Mouse (Mus musculus): ENCODE measurements around the gene S100a7a. TPM values are rescaled to one million over a fixed set of nuclear protein-coding genes. Genes with fewer than 3 reads are reported as not detected.

Gene S100a7a
- polyA plus RNA-seq, 1 experiment, result 0.08 TPM

DNA sequence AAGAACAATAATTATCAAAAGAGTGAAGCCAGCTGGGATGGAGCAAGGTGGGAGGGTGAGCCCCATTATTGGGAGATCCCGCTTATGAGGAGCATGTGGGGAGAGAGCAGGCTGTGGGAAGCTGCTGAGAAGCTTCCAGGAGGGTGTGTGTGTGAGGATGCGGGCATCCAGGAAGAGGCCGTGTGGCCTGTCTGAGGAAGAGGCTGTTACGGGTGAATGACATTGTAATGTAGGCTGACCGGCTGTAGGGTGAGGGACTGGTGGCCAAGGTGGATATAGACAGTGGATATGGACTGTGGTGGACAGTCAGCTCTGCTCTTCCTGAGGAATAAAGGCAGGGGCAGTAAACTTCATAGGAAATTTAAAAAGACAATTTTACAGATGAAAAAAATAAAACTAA lies 28.3 kb upstream of the S100a7a start:
- DNase-seq (ENCODE audit: low read depth in 1 of 2, low spot score in 2 of 2), result no peak
- no peaks in the 10 kb centered on the region; the same call in 1 of the 2 replicates for H3K4me1 ChIP-seq (ENCODE audit: control insufficient read depth, insufficient read depth, insufficient read length)
- no peaks in the 10 kb centered on the region for H3K27me3 ChIP-seq (ENCODE audit: control insufficient read depth, insufficient read depth, low read length)
- WGBS, result 91% methylated on average over 5 of the region's 5 CpGs
- H3K27ac ChIP-seq (ENCODE audit: insufficient read depth, low read length), result no peak overlapping the region
- no peak for TF ChIP-seq CTCF (IDR thresholded peaks at IDR 0.05; ENCODE audit: extremely low read depth, insufficient read depth, insufficient read length, insufficient replicate concordance)
- no peak for TF ChIP-seq POLR2A (IDR thresholded peaks at IDR 0.05; ENCODE audit: low read depth, low read length)
- H3K36me3 ChIP-seq (ENCODE audit: control insufficient read depth, insufficient read depth, low read length), result no peaks in the 10 kb centered on the region
- no peak overlapping the region for H3K4me3 ChIP-seq (ENCODE audit: extremely low read depth, insufficient read depth, insufficient read length)

DNA sequence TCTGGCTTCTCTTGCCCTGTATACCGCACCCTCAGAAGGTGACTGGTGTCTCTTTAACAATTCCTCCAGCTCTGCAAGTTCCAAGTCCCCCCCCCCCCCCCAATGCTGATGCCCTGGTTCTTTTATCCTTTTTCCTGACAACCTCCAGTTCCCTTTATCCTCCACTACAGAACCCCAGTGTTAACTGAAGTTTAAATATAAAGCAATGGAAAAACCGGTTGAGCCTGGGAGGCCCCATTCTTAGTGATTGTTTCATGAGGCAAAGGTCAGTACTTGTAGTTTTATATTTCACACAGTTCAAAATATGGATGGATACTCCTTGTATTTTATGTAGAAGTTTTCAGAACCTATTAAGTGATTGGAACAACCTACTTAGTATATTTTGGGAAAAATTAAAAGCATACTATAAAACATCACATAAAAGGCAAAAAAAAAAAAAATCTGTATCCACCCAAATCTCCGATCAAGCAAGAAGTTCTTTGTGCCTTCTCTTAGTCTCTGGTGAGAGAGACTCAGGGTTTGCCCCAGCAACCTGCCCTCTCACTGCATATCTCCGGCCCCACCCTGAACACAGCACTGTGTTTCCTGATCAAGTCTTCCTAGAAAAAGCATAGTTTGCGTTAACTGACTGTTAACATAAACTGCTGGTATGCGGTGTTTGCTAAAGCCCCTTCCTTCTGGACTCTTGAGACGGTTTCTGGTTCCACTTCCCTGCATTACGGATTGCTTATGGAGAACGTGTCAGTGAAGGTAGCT lies 27.4 kb upstream of the S100a7a start:
- Histone ChIP-seq H3K27me3 (ENCODE audit: control insufficient read depth, insufficient read depth, low read length) (no peaks in the 10 kb centered on the region), H3K27ac (ENCODE audit: insufficient read depth, low read length) (no peak overlapping the region), H3K4me3 (ENCODE audit: extremely low read depth, insufficient read depth, insufficient read length) (no peak overlapping the region), H3K36me3 (ENCODE audit: control insufficient read depth, insufficient read depth, low read length) (no peaks in the 10 kb centered on the region), H3K4me1 (ENCODE audit: control insufficient read depth, insufficient read depth, insufficient read length) (no peaks in the 10 kb centered on the region; the same call in 1 of the 2 replicates)
- 86% methylated on average over 9 of the region's 9 CpGs for WGBS
- no peak for TF ChIP-seq POLR2A (IDR thresholded peaks at IDR 0.05; ENCODE audit: low read depth, low read length)
- no peak for TF ChIP-seq CTCF (IDR thresholded peaks at IDR 0.05; ENCODE audit: extremely low read depth, insufficient read depth, insufficient read length, insufficient replicate concordance)
- no peak for DNase-seq (ENCODE audit: low read depth in 1 of 2, low spot score in 2 of 2)

DNA sequence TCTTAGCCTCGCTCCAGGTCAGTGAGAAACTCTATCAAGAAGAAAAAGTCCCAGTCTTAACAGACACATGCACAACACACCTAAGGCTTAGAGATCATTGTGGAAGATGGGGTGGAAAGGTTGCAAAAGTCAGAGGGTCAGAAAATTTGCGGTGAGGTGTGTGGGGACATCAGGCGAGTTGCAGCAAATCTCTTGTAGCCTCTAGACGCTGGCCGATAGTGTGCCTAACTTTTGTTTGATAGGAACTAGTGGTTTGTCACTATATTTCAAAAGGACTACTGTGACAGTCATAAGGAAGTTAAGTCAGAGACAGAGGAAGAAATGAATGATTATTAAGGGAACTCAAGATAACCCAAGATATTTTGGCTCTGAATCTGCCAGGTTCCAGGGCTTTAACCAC lies 26.5 kb upstream of the S100a7a start:
- Histone ChIP-seq H3K4me1 (ENCODE audit: control insufficient read depth, insufficient read depth, insufficient read length) (no peaks in the 10 kb centered on the region), H3K36me3 (ENCODE audit: control insufficient read depth, insufficient read depth, low read length) (no peaks in the 10 kb centered on the region), H3K4me3 (ENCODE audit: extremely low read depth, insufficient read depth, insufficient read length) (no peak overlapping the region), H3K27me3 (ENCODE audit: control insufficient read depth, insufficient read depth, low read length) (no peaks in the 10 kb centered on the region), H3K27ac (ENCODE audit: insufficient read depth, low read length) (no peak overlapping the region)
- 77% methylated on average over 5 of the region's 5 CpGs for WGBS
- no peak for DNase-seq (ENCODE audit: low read depth in 1 of 2, low spot score in 2 of 2)
- TF ChIP-seq CTCF (IDR thresholded peaks at IDR 0.05; ENCODE audit: extremely low read depth, insufficient read depth, insufficient read length, insufficient replicate concordance), result no peak
- no peak for TF ChIP-seq POLR2A (IDR thresholded peaks at IDR 0.05; ENCODE audit: low read depth, low read length)

DNA sequence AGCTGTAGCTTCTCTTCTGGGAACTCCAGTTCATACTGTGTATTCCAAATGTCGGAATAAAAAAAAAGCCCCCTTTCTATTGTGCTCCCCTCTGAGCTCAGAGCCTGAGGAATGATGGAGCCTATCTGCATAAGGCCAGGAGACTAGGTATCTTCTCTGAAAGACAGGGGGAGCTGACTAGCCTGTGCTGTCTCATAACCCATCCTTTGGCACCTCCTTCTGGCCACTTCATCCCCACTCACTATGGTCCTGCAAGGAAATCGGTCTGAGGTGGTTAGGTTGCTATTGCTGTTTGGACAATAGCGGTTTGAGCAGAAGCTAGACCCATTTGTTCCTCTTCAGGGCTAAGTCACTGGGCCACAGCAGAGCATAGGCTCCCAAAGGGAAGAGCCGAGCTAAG lies 26.0 kb upstream of the S100a7a start:
- no peak for DNase-seq (ENCODE audit: low read depth in 1 of 2, low spot score in 2 of 2)
- TF ChIP-seq POLR2A (IDR thresholded peaks at IDR 0.05; ENCODE audit: low read depth, low read length) (no peak), CTCF (IDR thresholded peaks at IDR 0.05; ENCODE audit: extremely low read depth, insufficient read depth, insufficient read length, insufficient replicate concordance) (peak; percentile 43; the same call in 1 of the 2 replicates)
- Histone ChIP-seq H3K27ac (ENCODE audit: insufficient read depth, low read length) (no peak overlapping the region), H3K4me1 (ENCODE audit: control insufficient read depth, insufficient read depth, insufficient read length) (no peaks in the 10 kb centered on the region), H3K4me3 (ENCODE audit: extremely low read depth, insufficient read depth, insufficient read length) (no peak overlapping the region), H3K36me3 (ENCODE audit: control insufficient read depth, insufficient read depth, low read length) (no peaks in the 10 kb centered on the region), H3K27me3 (ENCODE audit: control insufficient read depth, insufficient read depth, low read length) (no peaks in the 10 kb centered on the region)
- WGBS, result 66% methylated on average over 4 of the region's 4 CpGs

DNA sequence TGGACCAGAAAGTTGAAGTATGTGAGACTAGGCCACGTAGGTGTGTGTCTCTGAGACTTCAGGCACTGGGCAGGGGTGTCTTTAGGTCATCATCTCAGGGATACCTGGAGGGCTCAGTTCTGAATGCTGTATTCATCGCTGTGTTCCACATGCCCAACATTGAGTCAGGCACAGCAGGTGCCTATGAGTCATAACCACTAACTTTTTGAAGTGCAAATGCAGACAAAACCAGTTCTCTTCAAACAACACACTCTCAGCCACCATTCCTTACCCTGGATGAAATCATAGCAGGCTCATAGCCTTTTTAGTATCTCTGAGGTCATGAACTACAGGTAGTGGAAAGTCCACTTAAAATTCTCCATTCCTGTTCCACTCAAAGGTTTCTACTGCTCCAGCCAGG lies 24.5 kb upstream of the S100a7a start:
- Histone ChIP-seq H3K27me3 (ENCODE audit: control insufficient read depth, insufficient read depth, low read length) (no peaks in the 10 kb centered on the region), H3K27ac (ENCODE audit: insufficient read depth, low read length) (no peak overlapping the region), H3K36me3 (ENCODE audit: control insufficient read depth, insufficient read depth, low read length) (no peaks in the 10 kb centered on the region), H3K4me1 (ENCODE audit: control insufficient read depth, insufficient read depth, insufficient read length) (no peaks in the 10 kb centered on the region), H3K4me3 (ENCODE audit: extremely low read depth, insufficient read depth, insufficient read length) (no peak overlapping the region)
- no peak for DNase-seq (ENCODE audit: low read depth in 1 of 2, low spot score in 2 of 2)
- TF ChIP-seq POLR2A (IDR thresholded peaks at IDR 0.05; ENCODE audit: low read depth, low read length) (no peak), CTCF (IDR thresholded peaks at IDR 0.05; ENCODE audit: extremely low read depth, insufficient read depth, insufficient read length, insufficient replicate concordance) (no peak)
- 76% methylated on average over 2 of the region's 2 CpGs for WGBS

DNA sequence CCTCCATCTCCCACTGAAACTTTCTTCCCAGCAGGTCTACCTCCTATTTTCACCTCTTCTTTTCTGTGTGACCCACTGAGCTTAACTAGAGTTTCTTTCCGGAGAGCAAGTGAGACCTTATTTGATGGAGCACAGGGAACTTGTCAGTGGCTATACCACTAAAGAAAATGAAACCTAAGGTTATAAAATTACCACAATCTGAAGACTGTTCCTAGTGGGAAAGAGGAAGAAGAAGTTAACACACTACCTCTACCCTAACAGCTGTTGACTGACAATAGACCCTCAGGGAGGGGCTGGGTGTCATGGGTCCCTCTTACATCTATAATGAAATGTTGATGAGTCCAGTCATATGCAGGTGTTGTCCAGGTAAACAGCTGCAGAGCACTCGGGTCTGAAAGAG lies 21.8 kb upstream of the S100a7a start:
- WGBS, result 49% methylated on average over 2 of the region's 2 CpGs
- TF ChIP-seq POLR2A (IDR thresholded peaks at IDR 0.05; ENCODE audit: low read depth, low read length), result no peak
- TF ChIP-seq CTCF (IDR thresholded peaks at IDR 0.05; ENCODE audit: extremely low read depth, insufficient read depth, insufficient read length, insufficient replicate concordance), result no peak
- no peak for DNase-seq (ENCODE audit: low read depth in 1 of 2, low spot score in 2 of 2)

More for the DNA sequence above, 21.8 kb upstream of the S100a7a start:
- H3K36me3 ChIP-seq (ENCODE audit: control insufficient read depth, insufficient read depth, low read length), result no peaks in the 10 kb centered on the region
- no peaks in the 10 kb centered on the region for H3K27me3 ChIP-seq (ENCODE audit: control insufficient read depth, insufficient read depth, low read length)
- no peak overlapping the region for H3K27ac ChIP-seq (ENCODE audit: insufficient read depth, low read length)
- no peak overlapping the region for H3K4me3 ChIP-seq (ENCODE audit: extremely low read depth, insufficient read depth, insufficient read length)
- no peaks in the 10 kb centered on the region for H3K4me1 ChIP-seq (ENCODE audit: control insufficient read depth, insufficient read depth, insufficient read length)

Measured in spleen, adult 2 months (tissue).